Mouse (Mus musculus) Patski (cell line): ENCODE measurements around the gene Egfl8. TPM values are rescaled to one million over a fixed set of nuclear protein-coding genes. Genes with fewer than 3 reads are reported as not detected.

Source experiments
- ATAC-seq: fragments of 100-300 bp; one replicate; pipeline ENCODE4 v1.8.0; 2021
- CTCF ChIA-PET: fragments of 350-600 bp; sonication (Branson Sonifier 250); formaldehyde crosslinking; loops from one replicate; lab custom pipeline; 2022; ENCODE audit warnings: inconsistent platforms; lab: Charles Lee
- POLR2A ChIA-PET: fragments of 350-600 bp; sonication (Branson Sonifier 250); formaldehyde crosslinking; loops from one replicate; lab custom pipeline; 2022; ENCODE audit warnings: antibody characterized with exemption, inconsistent platforms; lab: Charles Lee
- DNase-seq: peaks from one replicate; pipeline ENCODE4 v3.0.0-alpha.2; 2011; ENCODE audit warnings: low read depth, low spot score
- H3K27me3 ChIP-seq: fragments of 371-371 bp; one replicate; pipeline ENCODE4 v1.5.1; 2021
- CTCF ChIP-seq: fragments of 100-300 bp; IDR thresholded peaks from one replicate; pipeline ENCODE4 v1.5.1; 2021
- in situ Hi-C: fragments of 300-500 bp; cut with MboI; formaldehyde crosslinking; loops from 3 replicates; pipeline ENCODE4 v1.11.1; 2018; ENCODE audit warnings: low pct_unique_long_range_greater_than_20kb, mixed read lengths
- polyA plus RNA-seq: library from polyadenylated mRNA; unstranded; gene quantifications from one replicate; pipeline ENCODE4 v1.2.3, GENCODE M21; 2021

The Egfl8 gene
- polyA plus RNA-seq, 1 experiment from 2014 or later: 2.5 TPM

DNA sequence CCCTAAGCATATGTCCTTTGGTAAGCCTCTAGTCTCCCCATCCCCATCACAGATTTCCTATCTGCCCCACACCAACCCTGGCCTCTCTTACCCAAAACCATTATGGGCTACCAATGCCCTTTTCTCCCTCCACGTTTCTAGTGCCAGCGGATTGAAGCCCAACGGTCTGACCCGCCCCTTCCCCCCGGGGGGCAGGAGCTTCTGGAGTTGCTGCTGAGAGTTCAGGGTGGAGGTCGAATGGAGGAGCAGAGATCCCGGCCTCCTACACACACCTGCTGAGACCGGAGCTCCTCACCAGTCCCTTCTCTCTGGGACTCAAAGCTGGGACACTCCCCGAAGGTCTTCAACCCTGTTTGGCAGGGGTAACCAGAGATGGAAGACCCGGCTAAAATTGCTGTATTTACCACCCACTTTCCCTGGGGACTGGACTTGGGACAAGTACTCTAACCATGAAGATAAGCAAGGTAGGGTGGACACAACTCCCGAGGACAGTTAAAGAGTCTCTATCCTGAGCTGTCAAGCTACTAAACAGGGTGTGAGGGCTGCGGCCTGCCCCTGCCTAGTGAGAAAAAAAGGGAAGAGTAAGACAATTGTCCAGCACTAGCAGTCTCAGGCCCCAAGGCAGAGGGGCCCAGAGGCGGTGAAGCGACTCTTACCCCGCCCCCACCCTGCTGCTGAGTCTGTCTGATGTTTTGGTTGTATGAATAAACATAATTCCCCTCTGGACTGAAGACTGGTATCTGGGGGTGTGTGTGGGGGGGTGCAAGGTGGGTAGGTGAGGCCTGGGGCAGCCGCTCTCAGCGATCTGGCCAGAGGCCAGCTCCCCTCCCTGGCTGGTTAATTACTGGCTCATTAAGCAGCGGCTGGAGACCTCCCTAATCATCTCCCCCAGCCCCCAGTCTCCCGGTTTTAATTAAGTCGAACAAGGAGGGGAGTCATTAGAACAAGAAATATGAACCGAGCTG lies 24.5 kb downstream of the Egfl8 start, which contains the start of gene Pbx2:
TSS of gene Pbx2 (plus strand) at position 238 of the 965 bp plus-strand sequence.
- TF ChIP-seq CTCF: no peak
- DNase-seq (no peak), ATAC-seq (no peak)
- ChIA-PET CTCF (no interaction called here), POLR2A (interaction anchor here (1.0 to 2.3 kb wide), 4 partner anchors 8 to 35 kb away, joined by 3 to 12 read pairs (median 4); partner anchors contain the start of gene Agpat1)
- no peaks in the 10 kb centered on the region for H3K27me3 ChIP-seq
- in situ Hi-C loops: no loop called here

DNA sequence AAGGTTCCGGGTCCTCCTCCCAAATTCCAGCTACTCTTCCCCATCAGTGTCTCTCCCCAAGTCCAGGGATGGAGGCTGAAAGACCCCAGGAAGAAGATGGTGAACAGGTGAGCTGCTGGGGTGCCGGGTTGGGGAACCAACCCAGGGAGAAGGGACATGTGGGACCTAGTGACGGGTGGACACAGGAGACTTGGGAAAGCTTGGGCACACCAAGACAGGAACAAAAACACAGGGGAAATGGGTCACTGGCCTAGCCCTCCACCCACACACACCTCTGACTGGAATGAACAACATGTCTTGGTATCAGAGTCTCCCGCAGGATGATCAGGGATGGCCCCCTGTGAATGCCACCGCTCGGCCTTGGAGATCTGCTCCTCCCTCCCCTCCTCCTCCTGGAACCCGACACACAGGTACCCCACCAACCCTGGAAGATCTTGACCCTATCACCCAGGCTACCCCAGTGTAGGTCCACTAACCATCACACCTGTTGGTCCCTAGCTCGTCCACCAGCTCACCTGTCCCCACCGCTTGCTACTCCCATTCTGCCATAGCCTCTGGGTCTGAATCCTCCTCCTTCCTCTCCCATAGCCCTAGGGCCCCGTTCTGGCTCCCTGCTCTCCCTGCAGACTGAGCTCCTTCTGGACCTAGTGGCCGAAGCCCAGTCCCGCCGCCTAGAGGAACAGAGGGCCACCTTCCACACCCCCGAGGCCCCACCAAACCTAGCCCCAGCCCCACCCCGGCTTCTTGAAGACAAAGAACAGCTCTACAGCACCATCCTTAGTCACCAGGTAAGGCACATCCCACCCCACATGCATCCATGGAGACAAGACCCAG lies 25.4 kb downstream of the Egfl8 start:
- in situ Hi-C loops: no loop called here
- H3K27me3 ChIP-seq: no peaks in the 10 kb centered on the region
- CTCF ChIA-PET: interaction anchor here (1.1 kb wide), 1 partner anchor 9 kb away, joined by 3 read pairs; no protein-coding TSS in a partner anchor
- ATAC-seq (no peak), DNase-seq (no peak)
- POLR2A ChIA-PET: interaction anchor here (1.0 to 2.3 kb wide), 4 partner anchors 9 to 34 kb away, joined by 3 to 12 read pairs (median 4); partner anchors contain the start of gene Agpat1
- no peak for TF ChIP-seq CTCF

DNA sequence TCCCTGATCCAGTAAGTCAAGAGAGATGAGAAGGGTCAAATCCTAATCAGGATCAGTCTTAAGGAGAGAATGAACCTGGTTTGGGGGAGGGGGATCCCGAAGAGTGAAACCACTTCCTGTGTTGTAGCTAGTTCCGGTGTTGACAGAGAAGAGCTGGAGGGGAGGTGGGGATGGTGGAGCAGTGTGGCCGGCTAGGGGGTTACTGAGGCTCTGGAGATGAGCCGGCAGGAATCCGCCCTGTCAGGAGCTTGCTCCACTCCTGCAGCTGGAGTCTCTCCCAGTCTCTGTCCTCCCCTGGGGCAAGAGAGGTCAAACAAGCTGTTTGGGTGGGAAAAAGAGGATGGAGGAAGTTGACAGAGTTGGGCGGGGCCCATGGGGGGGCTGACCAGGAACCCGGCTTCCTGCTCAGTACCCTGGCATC lies 26.1 kb downstream of the Egfl8 start, which contains the start of gene Gpsm3:
TSS of gene Gpsm3 (plus strand) at position 126 of the 421 bp plus-strand sequence.
- DNase-seq: no peak
- no peak for TF ChIP-seq CTCF
- ChIA-PET POLR2A (interaction anchor here (1.4 to 2.3 kb wide), 2 partner anchors 10 to 15 kb away, joined by 3 to 12 read pairs; partner anchors contain the start of gene Agpat1), CTCF (interaction anchor here (1.1 kb wide), 1 partner anchor 10 kb away, joined by 3 read pairs; no protein-coding TSS in a partner anchor)
- no peak for ATAC-seq
- in situ Hi-C loops: no loop called here
- H3K27me3 ChIP-seq: no peaks in the 10 kb centered on the region

DNA sequence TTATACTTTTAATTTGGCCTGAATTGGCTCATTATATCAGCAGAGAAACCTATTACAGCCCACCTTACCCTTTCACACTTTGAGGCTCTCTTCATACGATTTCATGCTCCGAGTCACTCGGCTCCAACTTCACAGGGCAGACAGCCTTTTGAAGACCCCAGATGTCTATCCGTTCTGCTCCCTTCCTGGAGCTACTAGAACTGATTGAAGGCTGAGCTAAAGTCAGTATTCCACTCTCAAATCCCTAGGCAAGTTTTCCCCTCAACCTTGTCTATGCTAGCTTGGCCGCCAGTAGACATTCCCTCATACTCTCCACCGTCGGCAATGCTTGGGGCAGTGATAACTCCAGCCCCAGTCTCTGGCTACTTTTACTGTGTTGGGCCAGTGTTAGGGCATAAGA lies 26.6 kb downstream of the Egfl8 start:
- CTCF ChIA-PET: no interaction called here
- no peaks in the 10 kb centered on the region for H3K27me3 ChIP-seq
- ATAC-seq (no peak), DNase-seq (no peak)
- in situ Hi-C loops: no loop called here
- no peak for TF ChIP-seq CTCF
- POLR2A ChIA-PET: no interaction called here

DNA sequence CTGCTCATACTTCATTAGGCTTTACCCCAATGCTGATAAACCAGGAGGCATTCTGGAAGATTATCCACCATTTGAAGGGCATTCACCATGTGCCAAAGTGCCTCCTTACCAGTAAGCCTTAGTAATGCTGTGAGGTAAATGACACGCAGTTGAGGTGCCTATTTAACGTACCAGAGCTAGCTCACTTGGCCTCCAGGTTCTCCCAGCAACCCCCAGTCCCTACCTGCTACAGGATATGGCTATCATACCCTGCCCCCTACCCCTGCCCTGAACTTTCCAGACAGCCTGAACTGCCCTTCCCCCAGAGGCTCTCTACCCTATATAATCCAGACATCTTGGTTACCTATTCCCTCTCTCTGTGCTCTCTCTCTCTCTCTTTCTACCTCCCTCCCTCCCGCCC lies 27.0 kb downstream of the Egfl8 start:
- in situ Hi-C loops: no loop called here
- no peak for DNase-seq
- POLR2A ChIA-PET: interaction anchor here (0.6 to 1.4 kb wide), 3 partner anchors 9 to 16 kb away, joined by 3 to 6 read pairs (median 4); partner anchors contain the start of gene Ager
- TF ChIP-seq CTCF: no peak
- ATAC-seq: no peak
- H3K27me3 ChIP-seq: no peaks in the 10 kb centered on the region
- CTCF ChIA-PET: no interaction called here

DNA sequence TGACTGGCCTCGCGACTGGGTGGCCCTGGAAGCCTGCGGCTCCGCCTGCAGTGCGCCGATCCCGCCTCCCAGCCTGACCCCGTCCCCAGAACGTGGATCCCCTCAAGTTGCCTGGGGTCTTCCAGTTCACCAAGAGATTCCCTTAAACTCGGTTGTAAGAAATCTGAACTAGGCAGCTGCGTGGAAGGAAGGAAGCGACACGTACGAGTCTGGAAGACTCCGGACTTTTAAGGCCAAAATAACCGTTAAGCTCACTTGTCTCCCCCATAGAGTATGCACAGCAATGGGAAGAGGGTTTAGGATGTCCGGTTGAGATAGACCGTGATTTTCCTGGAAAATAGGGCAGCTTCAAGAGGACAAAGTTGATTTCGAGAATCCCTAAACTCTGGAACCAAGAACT lies 28.0 kb downstream of the Egfl8 start:
- ChIA-PET CTCF (no interaction called here), POLR2A (interaction anchor here (1.3 to 1.4 kb wide), 2 partner anchors 10 to 15 kb away, joined by 3 to 6 read pairs; partner anchors contain the start of gene Ager)
- DNase-seq: no peak
- no peaks in the 10 kb centered on the region for H3K27me3 ChIP-seq
- TF ChIP-seq CTCF: no peak
- peak; percentile 1 for ATAC-seq
- in situ Hi-C loops: no loop called here

DNA sequence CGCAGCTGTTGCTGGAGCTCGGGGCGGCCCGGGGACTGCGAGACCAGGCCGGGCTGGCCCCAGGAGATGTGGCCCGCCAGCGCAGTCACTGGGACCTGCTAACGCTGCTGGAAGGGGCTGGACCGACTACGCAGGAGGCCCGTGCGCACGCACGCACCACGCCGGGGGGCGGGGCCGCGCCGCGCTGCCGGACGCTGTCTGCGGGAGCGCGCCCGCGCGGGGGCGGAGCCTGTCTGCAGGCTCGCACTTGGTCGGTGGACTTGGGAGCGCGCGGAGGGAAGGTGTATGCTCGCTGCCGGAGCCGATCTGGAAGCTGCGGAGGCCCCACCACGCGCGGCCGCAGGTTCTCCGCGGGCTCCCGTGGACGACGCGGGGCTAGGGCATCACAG lies 28.4 kb downstream of the Egfl8 start:
- ChIA-PET CTCF (no interaction called here), POLR2A (interaction anchor here (1.3 to 1.4 kb wide), 2 partner anchors 11 to 15 kb away, joined by 3 to 6 read pairs; partner anchors contain the start of gene Ager)
- no peaks in the 10 kb centered on the region for H3K27me3 ChIP-seq
- in situ Hi-C loops: no loop called here
- no peak for DNase-seq
- peak; percentile 82 for ATAC-seq
- no peak for TF ChIP-seq CTCF

DNA sequence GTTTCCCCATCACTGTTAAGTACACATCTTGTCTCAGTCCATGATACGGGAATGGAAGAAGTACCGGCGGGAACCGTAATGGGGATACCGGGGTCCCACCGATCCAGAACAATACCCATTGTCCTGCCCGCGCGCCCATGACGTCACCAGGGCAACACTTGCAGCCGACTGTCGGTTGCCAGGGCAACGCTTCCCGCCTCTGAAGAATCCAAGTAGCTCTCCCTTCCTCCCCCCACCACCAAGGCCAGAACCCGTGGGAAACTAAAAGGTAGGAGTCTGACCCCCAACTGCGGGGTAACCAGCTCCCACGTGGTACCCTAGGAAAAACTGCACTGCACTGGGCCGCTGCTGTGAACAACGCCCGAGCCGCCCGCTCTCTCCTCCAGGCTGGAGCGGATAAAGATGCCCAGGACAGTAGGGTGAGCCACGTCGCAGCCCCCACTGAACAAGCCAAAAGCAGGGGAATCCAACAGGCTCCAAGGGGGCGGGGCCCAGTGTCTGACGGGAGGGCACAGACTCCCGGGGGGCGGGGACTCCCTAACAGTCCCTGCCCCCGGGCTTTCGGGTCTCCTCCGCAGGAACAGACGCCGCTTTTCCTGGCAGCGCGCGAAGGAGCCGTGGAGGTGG lies 28.9 kb downstream of the Egfl8 start:
- ATAC-seq: peak; percentile 60
- no peak for TF ChIP-seq CTCF
- no peak for DNase-seq
- in situ Hi-C loops: no loop called here
- ChIA-PET POLR2A (interaction anchor here (0.7 kb wide), 1 partner anchor 55 kb away, joined by 4 read pairs; no protein-coding TSS in a partner anchor), CTCF (no interaction called here)
- H3K27me3 ChIP-seq: no peaks in the 10 kb centered on the region
